Mouse (Mus musculus) megakaryocyte, embryonic 14.5 days (primary cell): ENCODE data around the gene Gas2l2.

ENCODE experiments used
- FLI1 ChIP-seq: IDR thresholded peaks from 2 replicates; pipeline ENCODE4 v1.6.1; 2012; ENCODE audit warnings: low read length, inconsistent platforms, mixed read lengths
- GATA1 ChIP-seq: IDR thresholded peaks from 3 replicates; pipeline ENCODE4 v1.6.1; 2012; ENCODE audit warnings: mixed read lengths, low read length, inconsistent platforms, borderline replicate concordance

DNA sequence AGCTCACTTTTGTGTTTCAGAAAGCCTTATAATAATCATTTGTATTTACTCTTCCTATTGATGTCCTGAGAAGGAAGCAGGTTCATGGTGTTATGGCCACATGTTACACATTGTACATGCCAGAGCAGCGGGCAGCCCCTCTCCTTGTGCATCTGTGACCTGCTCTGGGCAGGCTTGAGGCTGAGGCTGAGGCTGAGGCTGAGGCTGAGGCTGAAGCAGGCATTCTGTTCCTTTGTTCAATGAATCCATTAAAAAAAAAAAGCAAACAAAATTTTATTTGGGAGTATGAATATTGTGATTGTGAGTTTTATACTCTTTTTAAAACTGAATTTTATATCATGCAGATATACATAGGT lies 45.7 kb downstream of the Gas2l2 start:
- TF ChIP-seq GATA1 (no peak), FLI1 (no peak)
